Mouse (Mus musculus): Measurements from ENCODE around the gene Cyp4f39.

Cyp4f39 gene

DNA sequence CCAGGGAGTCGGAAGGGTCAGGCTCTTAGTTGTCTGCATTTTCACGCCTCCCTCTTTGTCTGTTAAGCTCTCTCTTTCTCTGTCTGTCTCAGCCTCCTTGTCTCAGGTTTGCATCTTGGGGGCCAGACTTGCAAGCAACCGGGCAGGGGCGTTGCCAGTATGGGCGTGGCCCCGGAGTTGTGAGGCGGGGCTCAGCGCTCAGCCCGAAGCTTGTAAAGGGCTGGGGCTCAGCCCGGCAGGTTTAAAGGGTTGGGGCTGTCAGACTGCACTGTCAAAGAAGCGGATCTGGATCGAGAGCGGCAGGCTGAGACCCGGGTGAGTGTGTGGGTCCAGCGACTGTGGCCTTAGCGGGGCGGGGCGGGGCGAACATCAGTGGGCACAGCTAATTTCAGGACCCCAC lies at the start of gene Cyp4f39:
Cyp4f39 (plus strand) TSS at position 242 of the 400 bp plus-strand sequence.
- DNase-seq (ENCODE audit: low spot score in 2 of 2), result no peak

DNA sequence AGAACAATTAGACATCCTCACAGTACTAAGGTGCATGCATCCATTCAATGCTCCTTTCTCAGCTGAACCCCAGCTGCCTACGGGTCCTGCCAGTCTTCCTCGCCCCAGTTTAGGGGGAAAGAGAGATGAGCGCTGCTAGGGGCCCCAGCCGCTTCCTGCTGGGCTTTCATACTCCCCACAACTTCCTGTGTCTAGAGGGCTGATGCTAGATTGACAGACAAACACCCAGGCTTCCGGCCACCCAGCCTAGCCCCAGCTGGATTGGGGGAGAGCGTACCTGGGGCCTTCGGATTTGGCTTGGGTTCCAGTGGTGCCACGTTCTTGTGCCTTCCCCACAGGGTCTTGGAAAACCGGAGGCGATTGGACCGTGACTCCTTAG lies 49.8 kb upstream of the Cyp4f39 start:
- no peak for DNase-seq (ENCODE audit: low spot score in 2 of 2)

DNA sequence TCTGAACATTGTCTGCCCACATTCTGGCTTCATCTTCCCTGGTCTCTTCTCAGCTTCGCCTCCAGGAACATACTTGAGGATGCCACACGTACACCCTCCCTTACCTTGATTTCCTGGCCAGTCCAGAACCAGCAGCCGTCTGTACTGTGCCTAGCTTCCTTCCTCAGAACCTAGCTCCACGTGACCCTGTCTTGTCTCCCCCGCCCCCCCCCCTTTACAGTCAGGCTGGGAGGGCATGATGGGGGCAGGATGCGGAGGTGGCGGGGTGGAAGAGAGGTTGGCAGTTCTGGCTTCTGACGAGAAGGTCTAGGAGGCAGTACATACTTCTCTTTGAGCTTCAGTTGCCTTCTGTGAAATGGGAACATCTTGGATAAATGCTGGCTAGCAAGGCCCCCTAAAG lies 49.1 kb upstream of the Cyp4f39 start, which contains the start of gene Rasal3:
Rasal3 (minus strand) TSS at position 167 of the 400 bp plus-strand sequence.
- DNase-seq (ENCODE audit: low spot score in 2 of 2), result no peak

DNA sequence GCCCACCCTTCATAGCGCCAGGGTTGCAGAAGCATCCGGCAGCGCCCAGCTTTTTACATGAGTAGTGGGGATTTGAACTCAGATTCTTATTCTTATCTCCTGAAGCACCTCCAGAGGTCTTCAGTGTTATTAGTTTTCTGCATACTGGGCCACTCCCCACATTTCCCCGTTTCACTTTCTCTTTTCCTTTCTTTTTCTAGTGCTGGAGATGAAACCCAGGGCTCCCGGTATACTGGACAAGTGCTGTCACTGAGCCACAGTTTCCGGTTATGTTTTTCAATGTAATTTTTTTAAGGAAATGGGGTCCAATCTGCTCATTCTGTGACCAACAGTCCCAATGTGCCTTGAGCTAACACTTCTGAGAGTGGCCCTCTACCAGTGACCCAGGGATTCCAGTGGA lies 40.6 kb upstream of the Cyp4f39 start:
- DNase-seq (ENCODE audit: low spot score in 2 of 2), result no peak

DNA sequence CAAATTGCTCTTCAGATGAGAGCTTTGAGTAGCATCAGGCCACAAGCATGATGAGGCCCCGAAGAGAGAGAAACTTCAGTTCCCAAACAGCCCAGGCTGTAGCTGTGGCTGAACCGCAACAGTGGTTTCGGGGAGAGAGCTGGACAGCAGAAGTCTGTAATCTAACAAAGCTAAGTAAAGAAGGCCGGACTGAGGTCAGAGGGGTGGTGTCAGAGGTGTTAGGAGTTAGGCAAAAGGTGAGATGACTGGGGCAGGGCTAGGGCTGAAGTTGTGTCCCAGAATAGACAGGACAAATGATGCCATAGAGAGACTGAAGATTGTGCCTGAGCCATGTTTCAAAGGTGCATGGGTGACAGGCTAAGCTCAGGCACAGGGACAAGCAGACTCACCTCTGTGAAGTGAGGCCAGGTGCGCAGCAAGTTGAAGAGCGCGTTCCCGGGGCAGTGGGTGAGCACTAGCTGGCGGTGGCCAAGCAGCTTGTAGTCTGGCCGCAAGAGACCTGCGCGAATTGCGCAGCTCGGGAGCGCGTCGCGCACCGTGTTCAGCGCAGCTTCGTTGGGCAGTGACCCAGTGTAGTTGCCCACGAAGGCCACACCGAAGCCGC lies 37.0 kb upstream of the Cyp4f39 start:
- DNase-seq (ENCODE audit: low spot score in 2 of 2), result no peak

DNA sequence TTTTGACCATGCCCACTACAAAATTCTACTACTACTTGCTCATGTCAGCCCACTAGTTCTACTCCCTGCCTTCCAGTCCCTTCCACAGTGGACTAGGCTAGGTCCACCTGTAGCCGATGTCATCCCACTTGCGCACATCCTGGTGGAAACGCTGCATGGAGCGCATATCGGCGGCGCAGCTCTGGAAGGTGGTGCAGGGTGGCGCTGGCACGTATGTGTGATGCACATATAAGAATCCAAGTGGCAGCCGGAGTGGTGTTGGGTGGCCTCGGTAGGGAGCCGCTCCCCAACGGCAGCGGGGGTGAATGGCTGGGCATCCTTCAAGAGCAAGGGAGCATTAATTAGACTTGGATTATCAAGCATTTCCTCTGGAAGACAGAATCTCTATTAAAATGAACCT lies 35.8 kb upstream of the Cyp4f39 start:
- no peak for DNase-seq (ENCODE audit: low spot score in 2 of 2)

DNA sequence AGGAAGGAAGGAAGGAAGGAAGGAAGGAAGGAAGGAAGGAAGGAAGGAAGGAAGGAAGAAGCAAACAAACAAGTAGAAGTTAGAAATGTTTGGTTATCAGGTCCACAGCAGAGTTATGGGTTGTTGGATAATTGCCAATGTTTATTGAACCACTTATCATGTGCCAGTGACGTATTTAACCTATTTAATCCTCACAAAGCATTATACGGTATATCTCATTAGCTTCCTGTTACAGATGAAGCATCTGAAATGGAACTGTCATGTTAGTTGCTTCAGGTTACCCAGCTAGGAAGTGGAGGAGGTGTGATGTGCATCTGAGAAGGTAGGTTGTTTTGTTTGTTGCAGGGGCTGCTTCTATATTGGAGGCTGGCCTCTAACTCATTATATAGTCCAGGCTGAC lies 32.5 kb upstream of the Cyp4f39 start:
- no peak for DNase-seq (ENCODE audit: low spot score in 2 of 2)

DNA sequence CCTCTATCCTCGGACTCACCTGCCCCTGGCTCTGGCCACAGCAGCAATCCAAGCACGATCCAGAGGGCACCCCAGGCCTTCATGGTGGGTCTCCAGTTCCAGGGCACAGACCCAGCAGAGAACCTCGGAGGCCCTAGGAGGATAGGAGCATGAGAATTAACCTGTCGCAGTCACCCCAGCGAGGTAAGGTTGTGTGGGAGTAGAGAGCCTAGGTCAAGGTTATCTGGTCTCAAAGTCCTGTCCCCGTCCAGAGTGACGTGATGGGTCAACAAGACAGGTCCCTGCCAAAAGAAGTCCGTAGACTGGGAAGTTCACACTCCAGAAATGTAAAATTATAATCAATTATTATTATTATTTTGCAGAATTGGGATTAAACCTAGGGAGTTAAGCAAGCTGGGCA lies 31.7 kb upstream of the Cyp4f39 start:
- no peak for DNase-seq (ENCODE audit: low spot score in 2 of 2)

DNA sequence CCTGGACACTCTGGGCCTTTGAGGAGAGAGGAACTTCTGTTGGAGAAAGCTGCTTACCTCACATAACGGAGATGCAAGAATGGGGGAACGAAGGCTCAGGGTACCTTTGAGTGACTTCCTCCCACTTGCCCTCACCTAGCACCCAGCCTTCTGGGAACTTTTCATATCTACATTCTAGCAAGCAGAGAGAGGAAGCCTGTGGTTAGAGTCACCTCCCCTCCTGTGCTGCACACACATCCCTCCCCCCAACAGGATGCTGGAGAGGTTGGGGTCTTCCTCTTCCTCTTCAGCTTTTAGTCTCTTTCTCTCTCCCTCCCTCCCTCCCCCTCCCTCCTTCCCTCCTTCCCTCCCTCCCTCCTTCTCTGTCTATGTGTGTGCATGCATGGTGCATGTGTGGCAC lies 28.5 kb upstream of the Cyp4f39 start, which contains the start of gene Pglyrp2:
Pglyrp2 (minus strand) TSS at position 134 of the 400 bp plus-strand sequence.
- no peak for DNase-seq (ENCODE audit: low spot score in 2 of 2)

DNA sequence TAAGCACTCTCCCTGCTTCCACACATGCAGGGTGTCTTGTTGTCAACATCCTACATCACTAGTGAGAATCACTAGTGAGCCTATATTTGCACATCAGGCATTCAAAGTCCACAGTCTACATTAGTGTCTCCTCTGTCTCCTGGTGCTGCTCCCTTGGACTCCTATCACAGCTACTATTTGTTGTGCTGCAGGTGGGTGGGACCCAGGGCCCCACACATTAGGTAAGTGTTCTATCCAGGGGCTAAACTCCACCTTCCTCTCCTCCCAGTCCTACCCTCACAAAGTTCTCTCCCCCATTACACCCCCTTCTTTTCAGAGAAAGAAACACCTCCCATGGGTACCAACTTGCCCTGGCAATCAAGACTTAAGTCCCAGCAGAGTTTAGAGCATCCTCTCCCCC lies 25.9 kb upstream of the Cyp4f39 start:
- DNase-seq (ENCODE audit: low spot score in 2 of 2), result no peak

DNA sequence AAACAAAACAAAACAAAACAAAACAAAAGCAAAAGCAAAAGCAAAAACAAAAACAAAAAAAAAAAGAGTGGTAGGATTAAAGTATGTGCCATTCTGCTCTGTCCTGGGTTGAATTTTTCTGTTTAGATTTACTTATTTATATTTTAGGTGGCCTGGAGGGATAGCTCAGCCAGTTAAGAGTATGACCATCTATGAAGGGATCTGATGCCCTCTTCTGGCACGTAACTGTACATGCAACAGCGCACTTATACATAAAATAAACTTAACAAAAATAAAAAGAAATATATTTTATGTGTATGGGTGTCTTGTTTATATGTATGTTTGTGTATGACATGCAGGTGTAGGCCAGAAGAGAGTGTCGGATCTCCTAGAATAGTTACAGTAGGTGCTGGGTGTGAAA lies 20.6 kb upstream of the Cyp4f39 start:
- no peak for DNase-seq (ENCODE audit: low spot score in 2 of 2)

DNA sequence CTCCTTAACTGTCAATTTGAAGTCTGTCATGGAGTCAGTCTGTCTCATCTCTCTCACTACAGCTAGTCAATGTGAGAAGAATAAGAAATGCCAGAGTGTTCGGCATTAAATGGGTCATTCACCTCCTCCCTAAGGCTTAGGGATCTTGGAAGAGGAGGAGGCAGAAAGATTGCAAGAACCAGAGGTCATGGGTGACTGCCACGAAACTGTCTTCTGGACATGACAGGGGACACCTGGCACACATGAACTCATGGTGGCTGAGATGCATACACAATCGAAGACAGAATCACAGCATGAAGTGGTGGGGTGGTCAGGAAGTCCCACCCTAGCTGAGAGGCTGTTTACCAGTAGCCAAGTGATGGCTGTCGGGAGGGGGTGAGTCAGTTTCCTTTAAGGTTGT lies 18.2 kb upstream of the Cyp4f39 start:
- no peak for DNase-seq (ENCODE audit: low spot score in 2 of 2)

DNA sequence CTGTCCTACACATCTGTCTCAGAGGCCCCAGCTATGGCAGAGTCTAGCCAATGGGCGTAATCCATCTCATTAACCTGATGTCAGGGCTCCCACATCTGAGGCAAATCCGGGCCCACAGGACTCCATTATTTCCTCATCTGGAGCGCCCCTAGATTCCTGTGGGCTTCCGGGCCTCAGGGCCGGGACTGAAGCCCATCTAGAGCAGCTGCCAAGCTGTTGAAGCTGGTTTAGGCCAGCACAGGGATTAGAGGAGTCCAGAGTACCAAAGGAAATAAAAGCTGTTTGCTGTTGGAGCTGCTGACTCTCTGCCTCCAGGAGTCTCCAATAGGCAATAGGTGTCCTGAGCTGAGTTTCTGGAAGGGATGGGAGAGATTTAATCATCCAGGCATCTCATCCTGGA lies 17.4 kb upstream of the Cyp4f39 start:
- no peak for DNase-seq (ENCODE audit: low spot score in 2 of 2)

DNA sequence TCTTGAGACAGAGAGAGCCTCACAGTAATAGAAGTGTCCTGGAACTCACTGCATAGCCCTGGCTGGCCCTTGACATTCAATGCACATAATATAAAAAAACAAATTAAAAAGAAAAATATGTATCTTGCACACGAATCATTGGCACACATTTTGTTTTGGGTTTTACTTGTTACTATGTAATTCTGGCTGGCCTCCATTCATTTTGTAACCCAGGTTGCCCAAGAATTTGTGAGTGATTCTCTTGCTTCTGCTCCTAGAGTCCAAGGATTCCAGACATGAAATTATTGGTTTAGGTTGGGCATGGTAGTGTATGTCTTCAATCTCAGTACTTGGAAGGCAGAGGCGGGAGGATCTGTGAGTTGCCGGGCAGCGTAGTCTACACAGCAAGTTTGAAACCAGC lies 15.4 kb upstream of the Cyp4f39 start:
- no peak for DNase-seq (ENCODE audit: low spot score in 2 of 2)

DNA sequence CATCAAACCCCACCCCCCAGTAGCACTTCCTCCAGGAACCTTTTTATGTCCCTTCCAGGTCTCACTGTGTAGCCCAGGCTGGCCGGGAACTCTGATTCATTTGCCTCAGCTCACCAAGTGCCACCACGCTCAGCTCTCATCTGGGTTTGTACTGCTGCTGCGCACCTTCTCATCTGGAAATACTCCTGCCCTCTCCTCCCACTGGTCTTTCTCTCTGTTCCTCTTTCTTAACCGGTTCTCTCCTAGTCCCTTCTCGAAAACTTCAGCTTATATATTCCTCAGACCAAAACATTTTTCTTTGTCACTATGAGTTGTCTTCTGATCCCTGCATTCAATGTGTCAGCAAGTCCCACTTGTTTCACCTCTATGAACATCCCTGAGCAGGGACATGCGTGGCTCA lies 9.3 kb upstream of the Cyp4f39 start:
- DNase-seq (ENCODE audit: low spot score in 2 of 2), result no peak

DNA sequence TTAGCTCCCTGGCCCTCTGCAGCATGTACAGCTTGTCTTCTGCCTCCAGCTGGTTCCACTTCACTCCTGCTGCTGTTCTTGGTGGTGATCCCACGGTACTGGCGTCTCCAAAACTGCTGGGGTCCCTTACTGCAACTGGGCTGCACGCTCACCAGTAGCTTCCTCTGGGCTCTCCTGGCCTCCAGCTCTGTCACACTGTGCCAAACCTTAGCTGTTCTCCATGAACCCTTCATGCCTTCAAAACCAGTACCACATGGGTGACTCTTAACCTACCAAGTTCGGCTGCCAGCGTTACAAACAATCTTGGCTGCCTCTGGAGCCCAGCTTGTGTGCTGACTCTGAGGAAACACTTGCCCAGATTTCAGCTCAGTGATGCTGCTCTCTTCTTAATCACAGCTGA lies 7.5 kb upstream of the Cyp4f39 start:
- DNase-seq (ENCODE audit: low spot score in 2 of 2), result no peak

DNA sequence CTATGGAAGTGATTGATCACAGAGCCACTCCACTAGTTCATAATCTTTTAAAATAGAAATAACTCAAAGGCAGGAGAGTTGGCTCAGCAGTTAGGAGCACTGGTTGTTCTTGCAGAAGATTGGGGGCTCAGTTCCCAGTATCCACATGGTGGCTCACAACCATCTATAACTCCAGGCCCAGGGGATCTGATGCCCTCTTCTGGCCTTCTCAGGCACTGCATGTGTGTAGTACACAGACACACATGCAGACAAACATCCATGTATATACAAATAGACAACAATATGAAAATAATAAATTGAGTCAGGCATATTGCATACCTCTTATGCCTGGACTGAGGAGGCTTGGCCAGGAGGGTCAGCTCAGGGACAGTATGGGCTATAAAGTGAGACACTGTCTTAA lies 5.3 kb upstream of the Cyp4f39 start:
- DNase-seq (ENCODE audit: low spot score in 2 of 2), result no peak

DNA sequence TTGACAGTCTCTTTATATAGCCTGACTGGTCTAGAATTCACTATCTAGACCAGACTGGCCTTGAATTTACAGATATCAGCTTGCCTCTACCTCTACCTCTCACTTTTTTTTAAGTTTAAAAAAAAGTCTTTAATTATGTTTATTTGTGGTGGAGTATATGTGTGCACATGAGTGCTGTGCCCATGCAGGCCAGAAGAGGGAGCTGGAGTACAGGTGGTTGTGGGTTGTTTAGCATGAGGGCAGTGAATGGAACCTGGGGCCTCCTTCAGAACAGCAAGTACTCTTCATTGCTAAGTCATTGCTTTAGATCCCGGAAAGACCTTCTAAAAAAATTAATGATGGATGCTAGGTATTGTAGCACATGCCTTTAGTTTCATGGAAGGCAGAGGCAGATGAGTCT lies 3.5 kb upstream of the Cyp4f39 start:
- DNase-seq (ENCODE audit: low spot score in 2 of 2), result no peak

DNA sequence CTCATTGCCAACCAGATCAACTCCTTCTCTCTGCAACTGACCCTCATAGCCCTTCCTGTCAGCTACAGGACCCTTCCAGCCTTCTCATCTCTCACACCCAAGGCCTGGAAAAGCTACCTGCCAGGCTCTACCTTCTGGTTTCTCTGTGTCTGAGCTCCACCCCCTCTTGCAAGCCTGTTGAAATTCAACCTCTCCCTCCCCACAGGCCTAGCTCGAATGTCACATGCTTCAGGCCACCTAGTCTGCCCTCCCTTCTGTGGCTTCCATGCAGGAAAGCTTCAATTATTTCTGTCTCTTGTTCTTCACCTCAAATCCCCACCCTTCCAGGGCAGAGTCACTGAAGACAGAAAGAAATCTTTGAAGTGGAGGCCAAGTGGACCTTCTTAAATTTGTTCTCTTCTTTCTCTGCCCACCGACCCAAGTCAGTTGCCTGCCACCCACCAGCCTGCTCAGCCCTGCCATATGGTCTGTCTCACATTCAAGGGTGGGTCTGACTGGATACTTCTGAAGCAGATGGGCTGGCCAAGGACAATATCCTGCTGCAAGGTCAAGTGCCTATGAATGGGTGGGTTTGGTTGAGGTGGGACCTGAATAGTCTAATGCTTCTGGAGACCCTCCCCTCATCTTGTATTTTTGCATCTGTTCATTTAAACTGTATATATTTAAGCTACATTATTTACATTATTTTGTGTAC lies 1.5 kb upstream of the Cyp4f39 start:
- no peak for DNase-seq (ENCODE audit: low spot score in 2 of 2)

DNA sequence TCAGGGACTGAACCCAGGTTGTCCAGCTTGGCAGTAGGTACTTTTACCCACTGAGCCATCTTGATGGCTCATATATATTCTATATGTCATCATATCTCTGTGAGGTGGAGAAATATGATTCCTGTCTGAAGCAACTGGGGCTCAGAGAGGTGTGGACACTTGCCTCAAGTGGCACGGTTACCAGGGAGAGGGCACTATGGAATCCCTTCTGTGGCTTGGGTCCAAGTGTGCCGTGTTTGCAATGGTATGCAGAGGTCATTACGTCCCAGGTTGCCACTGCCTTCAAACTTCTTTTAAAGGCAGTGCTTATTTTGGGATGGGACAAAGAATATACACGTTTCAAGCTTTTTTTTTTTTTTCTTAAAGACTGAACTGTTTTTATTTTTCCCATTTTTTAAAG lies 1.7 kb downstream of the Cyp4f39 start:
- DNase-seq (ENCODE audit: low spot score in 2 of 2), result no peak

DNA sequence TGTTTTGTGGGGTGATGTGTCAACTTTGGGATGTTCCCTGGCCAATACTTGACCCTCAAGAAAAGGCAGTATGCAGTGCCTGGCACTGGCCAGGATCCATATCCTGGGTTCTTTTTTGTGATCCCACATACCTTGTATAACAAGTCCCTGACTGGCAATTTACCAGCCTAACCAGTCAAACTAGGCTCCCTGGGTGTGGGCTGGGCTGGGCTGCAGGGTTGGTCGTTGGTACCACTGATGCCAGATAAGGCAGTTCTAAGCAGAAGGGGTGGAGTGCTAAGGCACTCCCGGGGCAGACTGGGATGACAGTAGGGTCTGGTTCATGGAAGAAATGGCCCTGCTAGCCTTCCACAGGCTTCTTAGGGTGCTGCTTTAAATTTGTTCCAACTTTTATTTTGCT lies 2.5 kb downstream of the Cyp4f39 start:
- no peak for DNase-seq (ENCODE audit: low spot score in 2 of 2)

DNA sequence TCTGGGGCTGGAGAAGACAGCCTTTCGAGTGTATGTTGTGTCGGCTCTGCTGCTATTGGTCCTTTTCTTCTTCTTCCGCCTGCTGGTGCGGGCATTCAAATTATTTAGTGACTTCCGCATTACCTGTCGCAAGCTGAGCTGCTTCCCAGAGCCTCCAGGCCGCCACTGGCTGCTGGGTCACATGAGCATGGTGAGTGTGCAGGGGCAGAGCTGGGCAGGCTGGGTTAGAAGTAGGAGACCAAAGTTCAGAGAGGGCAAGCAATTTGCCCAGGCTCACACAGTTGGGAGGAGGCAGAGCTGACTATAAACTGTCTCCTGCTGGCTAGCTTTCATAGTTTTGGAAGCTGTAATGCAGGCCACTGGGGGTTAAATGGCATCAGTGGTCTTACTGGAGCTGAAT lies 16.0 kb downstream of the Cyp4f39 start:
- DNase-seq (ENCODE audit: low spot score in 2 of 2), result no peak

DNA sequence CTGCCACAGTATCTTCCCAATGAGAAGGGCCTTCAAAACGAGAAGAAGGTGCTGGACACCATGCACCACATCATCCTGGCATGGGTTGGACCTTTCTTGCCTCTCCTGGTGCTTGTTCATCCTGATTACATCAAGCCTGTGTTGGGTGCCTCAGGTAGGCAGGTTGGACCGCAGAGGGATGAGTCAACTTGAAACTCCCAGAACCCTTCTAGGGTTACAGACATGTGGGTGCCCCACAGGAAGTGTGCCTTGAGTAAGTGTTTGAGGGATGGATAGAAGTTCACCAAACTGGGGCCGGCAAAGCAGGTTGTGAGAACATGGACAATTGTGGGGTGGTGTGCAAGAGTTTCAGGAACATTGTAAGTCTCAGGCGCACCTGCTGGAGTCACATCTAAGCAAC lies 18.3 kb downstream of the Cyp4f39 start:
- no peak for DNase-seq (ENCODE audit: low spot score in 2 of 2)

DNA sequence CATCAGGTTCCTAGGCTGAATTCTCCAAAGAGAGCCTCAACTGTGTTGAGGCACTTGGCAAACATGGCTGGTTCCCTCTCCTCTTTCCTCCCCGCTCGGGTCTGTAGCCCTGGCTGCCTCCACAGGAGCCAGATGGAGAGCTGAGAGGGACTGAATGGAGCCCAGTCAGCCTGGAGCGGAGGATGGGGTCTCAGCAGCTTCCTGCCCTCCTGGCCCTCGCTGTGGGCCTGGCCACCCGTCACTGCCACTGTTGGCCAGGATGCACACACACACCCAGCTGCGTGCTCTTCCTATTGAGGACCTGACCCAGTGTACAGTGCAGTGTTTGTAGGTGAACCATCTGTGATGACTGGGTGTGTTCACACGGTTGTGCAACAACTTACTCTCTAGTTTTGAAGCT lies 19.7 kb downstream of the Cyp4f39 start:
- DNase-seq (ENCODE audit: low spot score in 2 of 2), result no peak
